Mouse (Mus musculus): ENCODE data around the gene Slc35g3. TPM values are rescaled to one million over a fixed set of nuclear protein-coding genes. Genes with fewer than 3 reads are reported as not detected.

Slc35g3 gene
- polyA plus RNA-seq, 1 experiment from 2014 or later = not detected

DNA sequence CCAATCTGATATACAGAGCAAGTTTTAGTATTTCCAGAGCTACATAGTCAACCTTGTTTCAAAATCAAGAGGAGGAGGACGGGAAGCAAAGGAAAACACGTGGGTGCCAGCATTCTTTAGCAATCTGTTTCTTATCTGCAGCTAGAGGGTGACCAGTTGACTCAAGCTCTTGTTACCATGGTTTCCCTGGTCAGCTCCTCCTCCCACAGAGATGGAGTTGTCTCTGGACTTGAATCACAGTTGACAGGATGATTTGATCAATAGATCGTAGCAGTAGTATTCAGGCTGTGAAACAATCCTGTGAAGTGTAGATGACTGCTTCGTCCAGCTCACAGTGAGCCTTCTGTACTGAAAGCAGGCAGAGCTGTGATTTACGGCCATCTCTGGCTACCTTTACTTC lies 45.8 kb downstream of the Slc35g3 start:
- no peaks in the 10 kb centered on the region for H3K9me3 ChIP-seq (ENCODE audit: control insufficient read depth, low read length)
- H3K4me2 ChIP-seq = no peak overlapping the region
- no peaks in the 10 kb centered on the region for H3K4me1 ChIP-seq (ENCODE audit: control insufficient read depth, insufficient read depth, low read length)
- no peak overlapping the region for H3K9ac ChIP-seq (ENCODE audit: low read length)
- no peaks in the 10 kb centered on the region for H3K36me3 ChIP-seq (ENCODE audit: control insufficient read depth, insufficient read depth, low read length)
- no peak for ATAC-seq (ENCODE audit: low FRiP score)
- H3K4me3 ChIP-seq (ENCODE audit: low read depth, low read length) = no peak overlapping the region
- H3K27me3 ChIP-seq (ENCODE audit: control insufficient read depth, insufficient read depth, low read length) = no peaks in the 10 kb centered on the region
- peak; percentile 83 for DNase-seq (ENCODE audit: low spot score, missing footprints)
- 35% methylated on average over 5 of the region's 5 CpGs for WGBS
- H3K27ac ChIP-seq (ENCODE audit: low read depth, low read length) = no peak overlapping the region

DNA sequence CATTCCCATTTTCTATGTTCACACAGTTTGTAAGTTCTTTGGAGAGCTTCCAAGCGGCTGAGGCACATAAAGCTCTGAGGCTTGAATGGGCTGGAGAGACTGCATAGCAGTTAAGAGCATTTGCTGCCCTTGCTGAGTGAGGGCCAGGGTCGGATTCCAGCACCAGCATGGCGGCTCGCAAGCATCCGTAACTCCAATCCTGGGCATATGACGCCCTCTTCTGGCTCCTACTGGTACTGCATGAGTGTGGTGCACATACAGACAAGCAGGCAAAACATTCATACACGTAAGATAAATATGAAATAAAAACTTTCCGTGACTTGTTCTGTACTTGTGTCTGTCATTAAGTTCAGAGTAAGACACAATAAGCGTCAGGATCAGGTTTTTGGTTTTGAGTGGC lies 46.3 kb downstream of the Slc35g3 start:
- H3K4me1 ChIP-seq (ENCODE audit: control insufficient read depth, insufficient read depth, low read length) = no peaks in the 10 kb centered on the region
- H3K27me3 ChIP-seq (ENCODE audit: control insufficient read depth, insufficient read depth, low read length) = no peaks in the 10 kb centered on the region
- no peak for ATAC-seq (ENCODE audit: low FRiP score)
- no peak overlapping the region for H3K27ac ChIP-seq (ENCODE audit: low read depth, low read length)
- H3K9me3 ChIP-seq (ENCODE audit: control insufficient read depth, low read length) = no peaks in the 10 kb centered on the region
- no peaks in the 10 kb centered on the region for H3K36me3 ChIP-seq (ENCODE audit: control insufficient read depth, insufficient read depth, low read length)
- no peak overlapping the region for H3K9ac ChIP-seq (ENCODE audit: low read length)
- peak; percentile 83 for DNase-seq (ENCODE audit: low spot score, missing footprints)
- H3K4me2 ChIP-seq = no peak overlapping the region
- WGBS = 61% methylated on average over 9 of the region's 9 CpGs
- no peak overlapping the region for H3K4me3 ChIP-seq (ENCODE audit: low read depth, low read length)

DNA sequence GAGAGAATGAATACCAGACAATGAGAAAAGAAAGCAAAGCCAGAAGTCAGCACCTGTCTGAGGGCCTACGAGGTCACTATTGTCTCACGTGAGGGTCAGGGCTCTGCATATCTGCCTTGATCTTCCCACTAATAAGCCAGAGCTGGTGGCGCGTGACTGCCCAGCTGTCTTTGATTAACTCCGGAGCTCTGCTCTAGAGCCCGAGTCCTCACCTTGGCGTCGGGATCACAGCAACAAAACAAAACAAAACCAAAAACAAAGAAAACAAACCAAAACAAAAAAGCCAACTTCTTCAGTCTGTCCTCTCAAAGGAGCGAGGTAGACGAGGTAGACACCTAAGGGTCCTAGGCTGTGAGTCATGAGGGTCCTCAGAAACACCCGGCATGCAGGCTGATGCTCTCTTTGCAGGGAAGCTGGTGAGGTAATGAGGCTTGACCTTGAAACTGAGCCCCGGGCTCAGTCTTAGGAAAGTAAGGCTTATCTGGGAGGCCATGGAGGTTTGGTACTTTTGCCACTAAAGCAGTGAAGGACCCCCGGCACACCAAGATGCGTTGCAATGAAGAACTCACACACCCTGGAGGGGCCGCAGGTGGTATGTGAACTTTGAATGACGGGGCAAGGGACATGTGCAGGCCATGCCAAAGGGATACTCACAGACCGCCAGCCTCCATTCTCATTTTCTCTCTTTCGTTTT lies 47.0 kb downstream of the Slc35g3 start:
- DNase-seq (ENCODE audit: low spot score, missing footprints) = peak; percentile 82
- 67% methylated on average over 18 of the region's 18 CpGs for WGBS

DNA sequence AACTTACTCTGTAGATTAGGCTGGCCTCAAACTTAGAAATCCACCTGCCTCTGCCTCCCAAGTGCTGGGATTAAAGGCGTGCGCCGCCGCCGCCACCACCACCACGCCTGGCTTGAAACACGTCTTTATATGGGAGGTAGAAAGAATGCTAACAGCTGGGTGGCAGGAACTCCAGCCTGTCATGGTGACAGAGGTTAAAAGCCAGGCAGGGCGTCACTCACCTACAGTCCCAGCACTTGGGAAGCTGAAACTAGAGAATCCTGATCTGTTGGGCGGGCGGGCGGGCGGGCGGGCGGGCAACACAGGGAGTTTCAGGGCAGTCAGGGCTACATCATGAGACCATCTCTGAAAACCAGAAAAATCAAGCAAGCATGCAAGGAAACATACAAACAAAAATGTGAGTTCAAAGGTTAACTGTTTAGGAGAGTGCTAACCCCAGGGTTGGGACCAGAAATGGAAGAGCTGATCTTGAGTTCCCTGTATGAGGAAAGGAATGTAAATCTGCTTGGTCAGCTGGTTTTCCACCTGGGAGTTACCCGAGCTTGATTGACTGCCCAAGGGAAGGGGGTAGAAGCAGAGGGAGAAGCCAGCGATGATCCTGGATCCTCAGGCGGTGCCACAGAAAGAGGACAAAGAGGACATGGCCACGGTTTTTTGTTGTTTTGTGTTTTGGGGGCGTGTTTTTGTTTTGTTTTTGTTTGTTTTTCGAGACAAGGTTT lies 48.7 kb downstream of the Slc35g3 start:
- ATAC-seq (ENCODE audit: low FRiP score) = no peak
- no peaks in the 10 kb centered on the region for H3K4me1 ChIP-seq (ENCODE audit: control insufficient read depth, insufficient read depth, low read length)
- DNase-seq (ENCODE audit: low spot score, missing footprints) = peak; percentile 65
- H3K4me2 ChIP-seq = no peak overlapping the region
- no peaks in the 10 kb centered on the region for H3K9me3 ChIP-seq (ENCODE audit: control insufficient read depth, low read length)
- H3K36me3 ChIP-seq (ENCODE audit: control insufficient read depth, insufficient read depth, low read length) = no peaks in the 10 kb centered on the region
- no peak overlapping the region for H3K4me3 ChIP-seq (ENCODE audit: low read depth, low read length)
- WGBS = 81% methylated on average over 20 of the region's 20 CpGs
- no peak overlapping the region for H3K27ac ChIP-seq (ENCODE audit: low read depth, low read length)
- H3K27me3 ChIP-seq (ENCODE audit: control insufficient read depth, insufficient read depth, low read length) = no peaks in the 10 kb centered on the region
- H3K9ac ChIP-seq (ENCODE audit: low read length) = no peak overlapping the region

More for the DNA sequence above, 47.0 kb downstream of the Slc35g3 start:
- H3K36me3 ChIP-seq (ENCODE audit: control insufficient read depth, insufficient read depth, low read length) = no peaks in the 10 kb centered on the region
- H3K27ac ChIP-seq (ENCODE audit: low read depth, low read length) = no peak overlapping the region
- H3K4me3 ChIP-seq (ENCODE audit: low read depth, low read length) = no peak overlapping the region
- no peaks in the 10 kb centered on the region for H3K4me1 ChIP-seq (ENCODE audit: control insufficient read depth, insufficient read depth, low read length)
- no peak for ATAC-seq (ENCODE audit: low FRiP score)
- no peak overlapping the region for H3K9ac ChIP-seq (ENCODE audit: low read length)
- H3K4me2 ChIP-seq = no peak overlapping the region
- H3K27me3 ChIP-seq (ENCODE audit: control insufficient read depth, insufficient read depth, low read length) = no peaks in the 10 kb centered on the region
- no peaks in the 10 kb centered on the region for H3K9me3 ChIP-seq (ENCODE audit: control insufficient read depth, low read length)

DNA sequence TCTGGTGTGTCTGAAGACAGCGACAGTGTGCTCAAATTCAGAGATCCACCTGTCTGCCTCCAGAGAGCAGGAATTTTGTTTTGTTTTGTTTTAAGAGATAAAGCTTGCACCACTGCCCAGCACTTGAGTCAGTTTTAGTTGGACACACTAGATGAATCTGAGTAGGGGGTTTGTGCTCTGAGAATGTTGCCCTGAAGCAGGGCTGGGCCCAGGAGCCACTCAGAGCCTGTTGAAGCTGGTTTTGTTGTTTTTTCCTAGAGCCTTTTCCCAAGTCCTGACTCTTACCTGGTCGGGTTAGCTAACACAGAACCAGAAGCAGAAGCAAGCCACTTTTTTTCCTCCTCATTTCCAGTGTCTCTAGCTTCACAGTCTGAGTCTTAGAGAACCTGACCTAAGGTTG lies 50.7 kb downstream of the Slc35g3 start:
- no peaks in the 10 kb centered on the region for H3K9me3 ChIP-seq (ENCODE audit: control insufficient read depth, low read length)
- H3K27me3 ChIP-seq (ENCODE audit: control insufficient read depth, insufficient read depth, low read length) = no peaks in the 10 kb centered on the region
- no peak overlapping the region for H3K4me2 ChIP-seq
- 79% methylated on average over 2 of the region's 2 CpGs for WGBS
- H3K27ac ChIP-seq (ENCODE audit: low read depth, low read length) = no peak overlapping the region
- no peak overlapping the region for H3K4me3 ChIP-seq (ENCODE audit: low read depth, low read length)
- no peaks in the 10 kb centered on the region for H3K36me3 ChIP-seq (ENCODE audit: control insufficient read depth, insufficient read depth, low read length)
- H3K4me1 ChIP-seq (ENCODE audit: control insufficient read depth, insufficient read depth, low read length) = no peaks in the 10 kb centered on the region
- no peak for ATAC-seq (ENCODE audit: low FRiP score)
- no peak overlapping the region for H3K9ac ChIP-seq (ENCODE audit: low read length)
- DNase-seq (ENCODE audit: low spot score, missing footprints) = peak; percentile 81

DNA sequence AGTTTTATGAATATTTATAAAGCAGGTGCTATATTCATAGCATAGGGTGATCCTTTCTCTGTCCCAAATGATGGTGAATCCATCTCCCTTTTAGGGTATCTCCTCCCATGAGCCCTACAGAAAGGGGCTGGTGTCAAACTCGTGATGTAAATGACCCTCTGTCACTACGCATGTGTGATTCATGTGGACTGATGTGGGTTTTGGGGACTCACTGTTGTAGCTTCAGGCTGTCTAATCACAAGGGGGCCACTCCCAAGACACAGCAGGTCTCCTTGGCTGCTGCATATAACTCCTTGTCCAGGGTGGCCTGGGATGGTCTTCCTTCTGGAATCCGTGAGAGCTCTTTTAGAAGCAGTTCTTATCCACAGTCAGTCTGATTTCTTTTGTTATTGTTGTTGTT lies 51.3 kb downstream of the Slc35g3 start:
- DNase-seq (ENCODE audit: low spot score, missing footprints) (peak; percentile 66), ATAC-seq (ENCODE audit: low FRiP score) (no peak)
- Histone ChIP-seq H3K27ac (ENCODE audit: low read depth, low read length) (no peak overlapping the region), H3K27me3 (ENCODE audit: control insufficient read depth, insufficient read depth, low read length) (no peaks in the 10 kb centered on the region), H3K36me3 (ENCODE audit: control insufficient read depth, insufficient read depth, low read length) (no peaks in the 10 kb centered on the region), H3K4me1 (ENCODE audit: control insufficient read depth, insufficient read depth, low read length) (no peaks in the 10 kb centered on the region), H3K4me3 (ENCODE audit: low read depth, low read length) (no peak overlapping the region), H3K9me3 (ENCODE audit: control insufficient read depth, low read length) (no peaks in the 10 kb centered on the region), H3K4me2 (no peak overlapping the region), H3K9ac (ENCODE audit: low read length) (no peak overlapping the region)
- 71% methylated on average over 3 of the region's 3 CpGs for WGBS

Other genes starting within 250 kb of the Slc35g3 start
- 1.00 and 1.9 TPM in 2 replicates for gene Dnah2, start 212.9 kb downstream of the Slc35g3 start, polyA plus RNA-seq (2014; fragmentation: Nextera tagmentation; extraction: Ambion mirVana)
- gene Efnb3, start 201.8 kb downstream of the Slc35g3 start, polyA plus RNA-seq (2014; fragmentation: Nextera tagmentation; extraction: Ambion mirVana) = 11.0 and 12.3 TPM in 2 replicates
- 35.1 and 36.4 TPM in 2 replicates for gene Wrap53, start 181.7 kb downstream of the Slc35g3 start, polyA plus RNA-seq (2014; fragmentation: Nextera tagmentation; extraction: Ambion mirVana)
- 144 and 147 TPM in 2 replicates for gene Trp53, start 181.6 kb downstream of the Slc35g3 start, polyA plus RNA-seq (2014; fragmentation: Nextera tagmentation; extraction: Ambion mirVana)
- gene Atp1b2, start 156.0 kb downstream of the Slc35g3 start, polyA plus RNA-seq (2014; fragmentation: Nextera tagmentation; extraction: Ambion mirVana) = 10.4 and 12.2 TPM in 2 replicates
- not detected in 2 replicates for gene Shbg, start 144.1 kb downstream of the Slc35g3 start, polyA plus RNA-seq (2014; fragmentation: Nextera tagmentation; extraction: Ambion mirVana)
- gene Sat2, start 139.9 kb downstream of the Slc35g3 start, polyA plus RNA-seq (2014; fragmentation: Nextera tagmentation; extraction: Ambion mirVana) = 13.1 and 16.8 TPM in 2 replicates
- gene Fxr2, start 129.0 kb downstream of the Slc35g3 start, polyA plus RNA-seq (2014; fragmentation: Nextera tagmentation; extraction: Ambion mirVana) = 25.6 and 29.0 TPM in 2 replicates
- gene Sox15, start 106.7 kb downstream of the Slc35g3 start, polyA plus RNA-seq (2014; fragmentation: Nextera tagmentation; extraction: Ambion mirVana) = 0.16 TPM in 1 of 2 replicates, not detected in the other
- gene Mpdu1, start 99.3 kb downstream of the Slc35g3 start, polyA plus RNA-seq (2014; fragmentation: Nextera tagmentation; extraction: Ambion mirVana) = 31.2 and 34.5 TPM in 2 replicates
- 7.0 and 7.9 TPM in 2 replicates for gene Cd68, start 95.8 kb downstream of the Slc35g3 start, polyA plus RNA-seq (2014; fragmentation: Nextera tagmentation; extraction: Ambion mirVana)
- 877 and 900 TPM in 2 replicates for gene Eif4a1, start 89.5 kb downstream of the Slc35g3 start, polyA plus RNA-seq (2014; fragmentation: Nextera tagmentation; extraction: Ambion mirVana)
- 80.6 and 90.8 TPM in 2 replicates for gene Senp3, start 79.9 kb downstream of the Slc35g3 start, polyA plus RNA-seq (2014; fragmentation: Nextera tagmentation; extraction: Ambion mirVana)
- gene Tnfsf13, start 76.2 kb downstream of the Slc35g3 start, polyA plus RNA-seq (2014; fragmentation: Nextera tagmentation; extraction: Ambion mirVana) = not detected in 2 replicates
- 2.0 and 2.8 TPM in 2 replicates for gene Tnfsf12, start 66.1 kb downstream of the Slc35g3 start, polyA plus RNA-seq (2014; fragmentation: Nextera tagmentation; extraction: Ambion mirVana)
- gene Tnfsfm13, start 65.9 kb downstream of the Slc35g3 start, polyA plus RNA-seq (2014; fragmentation: Nextera tagmentation; extraction: Ambion mirVana) = 0.78 and 1.6 TPM in 2 replicates
- gene Polr2a, start 3.3 kb downstream of the Slc35g3 start, polyA plus RNA-seq (2014; fragmentation: Nextera tagmentation; extraction: Ambion mirVana) = 52.4 and 54.1 TPM in 2 replicates
- gene Zbtb4, start 3.9 kb upstream of the Slc35g3 start, polyA plus RNA-seq (2014; fragmentation: Nextera tagmentation; extraction: Ambion mirVana) = 0.90 and 0.91 TPM in 2 replicates
- 0.67 and 0.79 TPM in 2 replicates for gene Chrnb1, start 34.0 kb upstream of the Slc35g3 start, polyA plus RNA-seq (2014; fragmentation: Nextera tagmentation; extraction: Ambion mirVana)
- gene Fgf11, start 39.9 kb upstream of the Slc35g3 start, polyA plus RNA-seq (2014; fragmentation: Nextera tagmentation; extraction: Ambion mirVana) = 1.3 and 1.5 TPM in 2 replicates
- gene Tmem102, start 43.7 kb upstream of the Slc35g3 start, polyA plus RNA-seq (2014; fragmentation: Nextera tagmentation; extraction: Ambion mirVana) = 0.20 and 0.23 TPM in 2 replicates
- not detected in 2 replicates for gene Gm39566, start 53.3 kb upstream of the Slc35g3 start, polyA plus RNA-seq (2014; fragmentation: Nextera tagmentation; extraction: Ambion mirVana)
- not detected in 2 replicates for gene Spem2, start 56.5 kb upstream of the Slc35g3 start, polyA plus RNA-seq (2014; fragmentation: Nextera tagmentation; extraction: Ambion mirVana)
- gene Spem1, start 60.2 kb upstream of the Slc35g3 start, polyA plus RNA-seq (2014; fragmentation: Nextera tagmentation; extraction: Ambion mirVana) = 0.12 TPM in 1 of 2 replicates, not detected in the other
- 9.9 and 10.3 TPM in 2 replicates for gene Nlgn2, start 75.8 kb upstream of the Slc35g3 start, polyA plus RNA-seq (2014; fragmentation: Nextera tagmentation; extraction: Ambion mirVana)
- 285 and 287 TPM in 2 replicates for gene Tmem256, start 76.5 kb upstream of the Slc35g3 start, polyA plus RNA-seq (2014; fragmentation: Nextera tagmentation; extraction: Ambion mirVana)
- 61.7 and 65.3 TPM in 2 replicates for gene Plscr3, start 84.4 kb upstream of the Slc35g3 start, polyA plus RNA-seq (2014; fragmentation: Nextera tagmentation; extraction: Ambion mirVana)
- 0.44 and 0.48 TPM in 2 replicates for gene Tnk1, start 96.8 kb upstream of the Slc35g3 start, polyA plus RNA-seq (2014; fragmentation: Nextera tagmentation; extraction: Ambion mirVana)
- not detected in 2 replicates for gene Tmem95, start 116.0 kb upstream of the Slc35g3 start, polyA plus RNA-seq (2014; fragmentation: Nextera tagmentation; extraction: Ambion mirVana)
- gene Kctd11, start 119.4 kb upstream of the Slc35g3 start, polyA plus RNA-seq (2014; fragmentation: Nextera tagmentation; extraction: Ambion mirVana) = 3.1 and 3.9 TPM in 2 replicates
- gene Acap1, start 133.6 kb upstream of the Slc35g3 start, polyA plus RNA-seq (2014; fragmentation: Nextera tagmentation; extraction: Ambion mirVana) = 0.36 and 0.59 TPM in 2 replicates
- 15.3 and 17.8 TPM in 2 replicates for gene 2810408A11Rik, start 139.0 kb upstream of the Slc35g3 start, polyA plus RNA-seq (2014; fragmentation: Nextera tagmentation; extraction: Ambion mirVana)
- gene Neurl4, start 139.1 kb upstream of the Slc35g3 start, polyA plus RNA-seq (2014; fragmentation: Nextera tagmentation; extraction: Ambion mirVana) = 15.6 and 16.3 TPM in 2 replicates
- gene Gps2, start 151.9 kb upstream of the Slc35g3 start, polyA plus RNA-seq (2014; fragmentation: Nextera tagmentation; extraction: Ambion mirVana) = 92.2 and 95.8 TPM in 2 replicates
- 1,778 and 1,800 TPM in 2 replicates for gene Eif5a, start 160.0 kb upstream of the Slc35g3 start, polyA plus RNA-seq (2014; fragmentation: Nextera tagmentation; extraction: Ambion mirVana)
- 3.2 and 5.1 TPM in 2 replicates for gene Ybx2, start 173.8 kb upstream of the Slc35g3 start, polyA plus RNA-seq (2014; fragmentation: Nextera tagmentation; extraction: Ambion mirVana)
- 6.3 and 7.8 TPM in 2 replicates for gene Slc2a4, start 186.2 kb upstream of the Slc35g3 start, polyA plus RNA-seq (2014; fragmentation: Nextera tagmentation; extraction: Ambion mirVana)
- gene Cldn7, start 202.8 kb upstream of the Slc35g3 start, polyA plus RNA-seq (2014; fragmentation: Nextera tagmentation; extraction: Ambion mirVana) = 2.3 and 2.7 TPM in 2 replicates
- 20.7 and 22.6 TPM in 2 replicates for gene Ctdnep1, start 219.2 kb upstream of the Slc35g3 start, polyA plus RNA-seq (2014; fragmentation: Nextera tagmentation; extraction: Ambion mirVana)
- gene Elp5, start 220.5 kb upstream of the Slc35g3 start, polyA plus RNA-seq (2014; fragmentation: Nextera tagmentation; extraction: Ambion mirVana) = 150 and 151 TPM in 2 replicates
- gene Gabarap, start 229.2 kb upstream of the Slc35g3 start, polyA plus RNA-seq (2014; fragmentation: Nextera tagmentation; extraction: Ambion mirVana) = 566 and 590 TPM in 2 replicates
- 51.5 and 53.4 TPM in 2 replicates for gene Phf23, start 233.8 kb upstream of the Slc35g3 start, polyA plus RNA-seq (2014; fragmentation: Nextera tagmentation; extraction: Ambion mirVana)
- 29.0 and 30.0 TPM in 2 replicates for gene Dvl2, start 238.6 kb upstream of the Slc35g3 start, polyA plus RNA-seq (2014; fragmentation: Nextera tagmentation; extraction: Ambion mirVana)